Mouse (Mus musculus): Measurements from ENCODE around the gene Phc2. TPM values are rescaled to one million over a fixed set of nuclear protein-coding genes. Genes with fewer than 3 reads are reported as not detected.

Gene Phc2
- total RNA-seq, 2 experiments from 2014 or later = 36.1 to 48.5 TPM

GRCm38 (mm10) chr4:128795596-128795995, 141.1 kb downstream of the Phc2 start:
- no peak for DNase-seq (ENCODE audit: low spot score)
- intact Hi-C loops (cut with DNase I) = no loop called here

- no peak for DNase-seq (ENCODE audit: low spot score)
- intact Hi-C loops (cut with DNase I) = no loop called here
Measured at GRCm38 (mm10) chr4:128796788-128797187, 142.3 kb downstream of the Phc2 start.

GRCm38 (mm10) chr4:128801675-128802465, 147.4 kb downstream of the Phc2 start:
- no peak for DNase-seq (ENCODE audit: low spot score)
- intact Hi-C loops (cut with DNase I) = no loop called here

Other genes starting within 250 kb of the Phc2 start
- gene Zscan20, start 44.6 kb upstream of the Phc2 start, total RNA-seq (2021) = 1 to 10 TPM; 4.7 to 4.8 TPM
- gene Tlr12, start 36.1 kb upstream of the Phc2 start, total RNA-seq (2021) = under 1 TPM in 1 of 2 experiments, not detected in 1; 0.10 TPM
- under 1 TPM in 1 of 2 experiments, not detected in 1; 0.14 TPM for gene A3galt2, start 100.7 kb downstream of the Phc2 start, total RNA-seq (2021)
- 10 to 100 TPM; 12.8 to 13.0 TPM for gene Zfp362, start 151.3 kb downstream of the Phc2 start, total RNA-seq (2021)
- gene Trim62, start 228.9 kb downstream of the Phc2 start, total RNA-seq (2021) = 1 to 10 TPM; 1.2 to 1.7 TPM

Data from heart, postnatal 25 days (tissue).